In the genomic region with DNA sequence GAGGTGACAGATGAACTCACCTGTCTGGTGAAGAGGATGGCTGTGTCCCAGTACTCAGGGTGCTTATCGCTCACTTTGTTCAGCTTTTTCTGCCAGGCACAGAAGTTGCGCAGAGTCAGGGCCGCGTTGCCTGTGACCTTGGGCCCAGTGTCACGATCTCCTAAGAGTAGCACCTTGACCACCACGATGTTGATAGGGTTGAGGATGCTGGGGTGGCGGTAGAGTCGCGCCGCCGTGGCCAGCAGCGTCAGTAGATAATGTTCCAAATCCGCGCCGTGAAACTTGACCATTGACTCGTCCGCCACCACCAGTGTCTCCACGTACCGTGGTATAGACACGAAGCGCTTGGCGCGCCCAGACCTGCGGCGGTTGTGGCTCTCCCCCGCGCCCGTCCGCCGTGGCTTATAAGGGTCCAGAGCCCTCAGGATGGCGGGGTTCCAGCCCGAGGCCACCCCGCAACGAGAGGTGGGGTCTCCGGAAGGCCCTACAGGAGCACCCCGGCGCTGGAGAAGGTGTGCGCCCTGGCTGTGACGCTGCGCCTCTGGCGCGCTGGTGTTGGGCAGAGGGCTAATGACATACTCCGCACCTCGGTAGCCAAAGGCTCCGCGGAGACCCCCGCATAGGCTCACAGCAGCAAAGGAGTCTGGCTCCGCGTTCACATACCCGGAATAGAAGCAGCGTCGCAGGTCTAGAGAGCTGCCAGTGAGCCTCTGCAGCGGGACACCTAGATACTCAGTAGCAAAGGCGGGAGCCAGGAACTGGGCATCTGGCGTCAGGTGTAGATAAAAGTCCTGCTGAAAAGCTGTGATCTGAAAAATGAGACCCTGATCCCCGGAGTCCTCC, we compare ENCODE assay signal across 9 mouse cellular contexts. TPM values are rescaled to one million over a fixed set of nuclear protein-coding genes. Genes with fewer than 3 reads are reported as not detected.
DNase-seq lines count a peak whose midpoint lies in the region; ATAC-seq and TF ChIP-seq lines count a peak whose summit lies in the region.
"Had no signal": no experiment of that assay in that cellular context is flagged by ENCODE, and none has a peak within 500 bp of the region (broad histone marks: within the 10 kb centered on the region; RNA-seq: fewer than 3 reads in every experiment).

No protein-coding gene starts in this region.

- TF ChIP-seq POLR2A in bone marrow, adult 2 months (IDR thresholded peaks at IDR 0.05; ENCODE audit: borderline replicate concordance, control insufficient read depth, low read depth, low read length) = 0 out of 2 replicates have a peak, but pooled peaks have one; percentile 8

- 11% methylated on average over 56 of the region's 56 CpGs for WGBS in bone marrow, adult 2 months
- 3% methylated on average over 56 of the region's 56 CpGs for WGBS in heart, embryonic 16.5 days
- 4% methylated on average over 56 of the region's 56 CpGs for WGBS in liver, embryonic 16.5 days (ENCODE audit: insufficient replicate concordance)

- H3K4me2 ChIP-seq in heart, embryonic 16.5 days (ENCODE audit: low read depth, low read length) = peak overlapping the region; percentile 85
- peak overlapping the region; percentile 56 for H3K4me2 ChIP-seq in liver, embryonic 16.5 days (ENCODE audit: low read depth, low read length)

- no peaks in the 10 kb centered on the region for H3K36me3 ChIP-seq in erythroblast, embryonic 14.5 days (ENCODE audit: control insufficient read depth)
- H3K36me3 ChIP-seq in heart, embryonic 16.5 days (ENCODE audit: control insufficient read depth, insufficient read depth) = no peaks in the 10 kb centered on the region
- no peaks in the 10 kb centered on the region for H3K36me3 ChIP-seq in liver, embryonic 16.5 days (ENCODE audit: control insufficient read depth, insufficient read depth)

- no peak for DNase-seq in thymus, postnatal 14 days
- no peak for DNase-seq in gastrocnemius, postnatal 10 days
- DNase-seq in ovary, postnatal 10 days (ENCODE audit: low spot score) = no peak

- peak overlapping the region; percentile 12 for H3K4me3 ChIP-seq in erythroblast, embryonic 14.5 days (replicated peaks)
- H3K4me3 ChIP-seq in bone marrow, adult 2 months (replicated peaks; ENCODE audit: control insufficient read depth, low read depth, low read length) = no peak overlapping the region
- peak overlapping the region; percentile 62 for H3K4me3 ChIP-seq in heart, embryonic 16.5 days (ENCODE audit: low read length)
- H3K4me3 ChIP-seq in liver, embryonic 16.5 days (ENCODE audit: low read depth, low read length) = peak overlapping the region; percentile 51

- ATAC-seq in erythroblast, adult 5-6 weeks (replicated peaks; ENCODE audit: low FRiP score, poor library complexity, severe bottlenecking) = no peak
- 0 out of 2 replicates have a peak, but pooled peaks have one; percentile 13 for ATAC-seq in heart, embryonic 16.5 days (replicated peaks; ENCODE audit: extremely low read depth, insufficient read depth, low FRiP score)
- no peak; the same call in 1 of the 2 replicates for ATAC-seq in liver, embryonic 16.5 days (ENCODE audit: low read depth)

- H3K27ac ChIP-seq in bone marrow, adult 2 months (ENCODE audit: control insufficient read depth, insufficient read depth, low read depth, low read length, poor library complexity) = no peak overlapping the region; the same call in 1 of the 2 replicates
- H3K27ac ChIP-seq in heart, embryonic 16.5 days (ENCODE audit: low read length) = no peak overlapping the region; the same call in 1 of the 2 replicates
- H3K27ac ChIP-seq in liver, embryonic 16.5 days (ENCODE audit: low read length) = no peak overlapping the region

- H3K9ac ChIP-seq in heart, embryonic 16.5 days (ENCODE audit: low read length) = peak overlapping the region; percentile 65
- no peak overlapping the region for H3K9ac ChIP-seq in liver, embryonic 16.5 days (ENCODE audit: low read depth, low read length)

- H3K9me3 ChIP-seq in erythroblast, embryonic 14.5 days (ENCODE audit: control insufficient read depth, low read length) = no peaks in the 10 kb centered on the region
- H3K9me3 ChIP-seq in heart, embryonic 16.5 days (replicated peaks; ENCODE audit: control insufficient read depth, low read length) = no peaks in the 10 kb centered on the region
- no peaks in the 10 kb centered on the region for H3K9me3 ChIP-seq in liver, embryonic 16.5 days (replicated peaks; ENCODE audit: control insufficient read depth, low read length)

- no peaks in the 10 kb centered on the region for H3K4me1 ChIP-seq in erythroblast, embryonic 14.5 days (ENCODE audit: control insufficient read depth)
- H3K4me1 ChIP-seq in bone marrow, adult 2 months (ENCODE audit: control insufficient read depth, insufficient read depth, low read length) = no peaks in the 10 kb centered on the region; the same call in 1 of the 2 replicates
- H3K4me1 ChIP-seq in heart, embryonic 16.5 days (ENCODE audit: control insufficient read depth, insufficient read depth, low read length) = peaks cover 16% of the 10 kb centered on the region
- no peaks in the 10 kb centered on the region for H3K4me1 ChIP-seq in liver, embryonic 16.5 days (ENCODE audit: control insufficient read depth, low read depth, low read length)

- no peak for TF ChIP-seq CTCF in bone marrow, adult 2 months (IDR thresholded peaks at IDR 0.05; ENCODE audit: control insufficient read depth, insufficient read depth, low read length)

- peaks cover 27% of the 10 kb centered on the region for H3K27me3 ChIP-seq in erythroblast, embryonic 14.5 days (ENCODE audit: control insufficient read depth)
- H3K27me3 ChIP-seq in heart, embryonic 16.5 days (ENCODE audit: control insufficient read depth, insufficient read depth, low read length) = peaks cover 15% of the 10 kb centered on the region; the same call in 1 of the 2 replicates
- H3K27me3 ChIP-seq in liver, embryonic 16.5 days (ENCODE audit: control insufficient read depth, insufficient read depth, low read depth, low read length) = peaks cover 19% of the 10 kb centered on the region

RNA-seq across cellular contexts. Expression of a gene that starts 0.8 kb away (rescaled TPM):
- not detected in 2 replicates for polyA plus RNA-seq in erythroblast, embryonic 14.5 days (2012)
- 0.21 TPM in 1 of 2 replicates, not detected in the other for total RNA-seq in erythroblast, adult 5-6 weeks (2015; ENCODE audit: low replicate concordance)
- total RNA-seq in erythroblast, adult 5-6 weeks (2017; ENCODE audit: low replicate concordance) = not detected in 2 replicates
- polyA plus RNA-seq in bone marrow, adult 2 months (2011; ENCODE audit: insufficient read depth, insufficient read length, low replicate concordance, missing spikeins) = 0.77 and 0.90 TPM in 2 replicates
- 4.3 and 5.4 TPM in 2 replicates for polyA plus RNA-seq in heart, embryonic 16.5 days (2015; fragmentation: Nextera tagmentation; extraction: Ambion mirVana)
- polyA plus RNA-seq in liver, embryonic 16.5 days (2015; fragmentation: Nextera tagmentation; extraction: Ambion mirVana) = 0.64 and 0.81 TPM in 2 replicates
- 1 to 10 TPM; 6.1 to 6.8 TPM for total RNA-seq in gastrocnemius, postnatal 10 days (2021)
- polyA plus RNA-seq: C2C12 had no signal

RNA-seq across cellular contexts. Expression of a gene that starts 20.9 kb away (rescaled TPM):
- not detected in 2 replicates for polyA plus RNA-seq in erythroblast, embryonic 14.5 days (2012)
- not detected in 2 replicates for total RNA-seq in erythroblast, adult 5-6 weeks (2015; ENCODE audit: low replicate concordance)
- not detected in 2 replicates for total RNA-seq in erythroblast, adult 5-6 weeks (2017; ENCODE audit: low replicate concordance)
- not detected in 2 replicates for polyA plus RNA-seq in bone marrow, adult 2 months (2011; ENCODE audit: insufficient read depth, insufficient read length, low replicate concordance, missing spikeins)
- 10.0 and 12.7 TPM in 2 replicates for polyA plus RNA-seq in heart, embryonic 16.5 days (2015; fragmentation: Nextera tagmentation; extraction: Ambion mirVana)
- 0.12 and 0.18 TPM in 2 replicates for polyA plus RNA-seq in liver, embryonic 16.5 days (2015; fragmentation: Nextera tagmentation; extraction: Ambion mirVana)
- 10 to 100 TPM; 10.1 to 11.8 TPM for total RNA-seq in gastrocnemius, postnatal 10 days (2021)
- polyA plus RNA-seq: C2C12 had no signal
